Mouse (Mus musculus) layer of hippocampus, adult 8-10 months (tissue): ENCODE results near the gene Gsn. TPM values are rescaled to one million over a fixed set of nuclear protein-coding genes. Genes with fewer than 3 reads are reported as not detected.

ENCODE experiments used
- DNase-seq, 2 experiments: peaks; one replicate each; pipeline ENCODE4 v3.0.0; 2022; ENCODE audit warnings: low spot score in 2 of 2
- total RNA-seq, 4 experiments: library from RNA; stranded (reverse); gene quantifications; 2 replicates each; pipeline ENCODE4 v1.2.4; 2022

Gene Gsn
- total RNA-seq, 4 experiments from 2014 or later = 41.3 to 77.4 (median 60.0) TPM

- DNase-seq = no peak
Observed at GRCm38 (mm10) chr2:35278371-35279210, 22.4 kb downstream of the Gsn start.

GRCm38 (mm10) chr2:35280001-35280400, 23.8 kb downstream of the Gsn start:
- no peak for DNase-seq

GRCm38 (mm10) chr2:35282214-35282613, 26.0 kb downstream of the Gsn start:
- DNase-seq = no peak

DNA sequence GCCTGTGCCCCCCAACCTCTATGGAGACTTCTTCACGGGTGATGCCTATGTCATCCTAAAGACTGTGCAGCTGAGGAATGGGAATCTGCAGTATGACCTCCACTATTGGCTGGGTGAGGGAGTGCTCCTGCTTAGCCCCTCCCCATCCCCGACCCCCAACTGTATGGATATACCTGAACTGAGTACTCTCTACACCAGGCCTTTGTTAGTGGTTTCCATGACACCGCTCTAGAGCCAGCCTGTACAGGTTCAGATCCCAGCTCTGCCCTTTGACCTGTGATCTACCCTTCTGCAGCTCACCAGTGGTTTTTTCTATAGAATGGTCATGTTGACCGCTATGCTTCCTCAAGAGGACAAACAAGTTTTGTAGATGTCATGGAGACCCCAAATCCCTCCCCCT, 27.8 kb downstream of the Gsn start:
- DNase-seq = no peak

DNA sequence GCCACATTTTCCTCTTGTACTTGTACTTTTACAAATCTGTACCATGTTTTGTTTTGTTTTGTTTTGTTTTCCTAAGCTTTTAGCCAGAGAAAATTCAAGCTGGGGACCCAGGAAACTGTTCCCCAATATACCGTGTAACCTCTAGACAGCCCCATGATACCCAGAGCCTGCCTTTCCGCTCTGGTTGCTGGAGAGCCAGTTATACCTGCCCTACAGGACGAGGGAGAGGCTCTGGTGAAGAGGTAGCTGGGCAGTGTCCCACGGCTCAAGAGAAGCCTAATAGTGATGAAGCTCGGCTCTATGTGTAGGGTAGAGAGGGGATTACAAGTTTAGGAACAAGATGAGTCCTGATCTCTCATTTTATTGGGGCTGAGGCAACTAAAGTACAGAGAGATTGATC, 29.0 kb downstream of the Gsn start:
- no peak for DNase-seq

- DNase-seq = no peak
Observed at GRCm38 (mm10) chr2:35287017-35287620, 30.9 kb downstream of the Gsn start.

DNA sequence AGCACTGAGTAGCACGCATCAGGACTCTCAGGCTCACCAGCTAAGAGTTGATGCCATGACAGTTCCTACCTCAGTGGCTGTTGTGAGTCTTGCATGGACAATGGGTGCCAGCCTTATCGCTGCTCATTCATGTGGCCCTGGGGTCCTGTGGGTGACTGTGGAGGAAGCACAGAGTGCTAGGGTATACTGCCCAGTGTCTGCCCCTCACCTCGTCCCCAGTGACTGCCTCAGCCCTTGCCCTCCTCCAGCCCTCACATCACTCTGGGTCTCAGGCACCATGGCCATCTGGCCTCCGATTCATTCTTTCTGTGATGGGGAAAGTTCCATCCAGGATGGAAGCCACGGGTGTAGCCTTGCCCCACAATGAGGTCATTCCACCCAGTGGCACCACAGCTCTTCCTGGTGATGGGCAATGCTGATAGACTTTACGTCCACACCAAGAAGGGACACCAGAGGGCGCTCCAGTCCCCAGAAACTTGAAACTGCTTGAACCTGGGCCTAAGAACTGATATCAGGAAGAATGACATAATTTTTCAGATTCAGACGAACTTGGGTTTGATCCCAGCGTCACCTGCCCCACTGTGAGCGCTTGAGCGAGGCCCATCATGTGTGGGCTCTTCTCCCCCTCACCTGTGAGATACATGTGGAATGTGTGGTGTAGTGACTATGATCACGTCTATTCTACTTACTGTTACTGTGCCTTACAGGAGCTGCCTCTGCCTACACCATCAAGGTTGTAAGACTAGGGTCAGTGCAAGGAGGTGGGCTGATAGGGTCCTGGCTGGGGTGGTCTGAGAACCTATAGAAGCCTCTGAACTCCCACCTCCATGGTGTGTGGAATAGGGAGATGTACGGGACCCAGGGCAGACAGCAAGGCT, 32.8 kb downstream of the Gsn start:
- DNase-seq = peak; percentile 63 to 87

GRCm38 (mm10) chr2:35291856-35292255, 35.7 kb downstream of the Gsn start:
- peak in 1 of 2 experiments; percentile 46 for DNase-seq

DNA sequence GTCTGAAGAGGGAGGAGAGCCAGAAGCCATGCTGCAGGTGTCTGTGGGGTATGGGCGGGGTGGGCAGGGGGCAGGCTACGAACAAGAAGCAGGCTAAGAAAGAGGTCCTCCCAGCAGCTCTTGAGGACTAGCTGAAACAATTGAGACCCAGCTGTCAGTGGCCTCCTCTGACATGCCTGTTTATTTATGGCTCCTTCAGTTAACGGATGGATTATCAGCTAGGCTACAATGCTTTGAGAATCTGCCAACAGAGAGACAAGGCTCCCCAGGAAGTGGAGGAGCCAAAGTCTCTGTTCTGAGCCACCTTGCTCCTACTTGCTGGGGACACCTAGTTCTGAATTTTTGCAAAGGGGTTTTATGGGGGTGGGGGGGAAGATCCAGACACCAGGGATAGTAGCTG, 36.5 kb downstream of the Gsn start:
- DNase-seq = no peak

GRCm38 (mm10) chr2:35293291-35293690, 37.1 kb downstream of the Gsn start:
- no peak for DNase-seq

DNA sequence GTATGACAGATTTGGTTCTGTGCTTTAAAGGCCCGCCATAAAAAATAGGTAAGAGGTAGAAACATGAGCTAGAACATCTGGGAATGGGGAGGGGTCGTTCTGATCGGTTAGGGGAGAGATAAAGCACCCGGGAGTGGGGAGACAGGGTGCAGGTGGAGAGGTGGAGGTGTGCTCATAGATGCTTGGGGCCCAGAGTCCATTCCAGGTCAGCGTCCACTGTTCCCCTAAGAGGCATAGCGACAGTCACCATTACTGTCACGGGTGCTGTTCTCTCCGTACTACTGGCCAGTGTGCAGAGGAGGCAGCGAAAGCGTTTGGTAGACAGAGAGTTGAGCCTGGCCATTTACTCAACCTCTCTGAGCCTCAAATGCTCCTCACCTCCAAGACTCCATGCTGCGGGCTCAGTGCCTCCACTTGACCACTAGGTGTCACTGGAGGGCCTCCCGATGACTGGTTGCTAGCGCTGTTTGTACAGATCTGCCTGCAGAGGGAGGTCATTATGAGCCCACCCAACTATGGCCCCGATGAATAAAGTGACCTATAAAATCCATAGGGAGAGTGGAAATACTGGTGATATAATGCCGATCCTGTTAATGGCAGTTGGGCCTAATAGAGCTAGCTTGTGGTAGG, 41.6 kb downstream of the Gsn start:
- peak; percentile 54 to 76 for DNase-seq

DNA sequence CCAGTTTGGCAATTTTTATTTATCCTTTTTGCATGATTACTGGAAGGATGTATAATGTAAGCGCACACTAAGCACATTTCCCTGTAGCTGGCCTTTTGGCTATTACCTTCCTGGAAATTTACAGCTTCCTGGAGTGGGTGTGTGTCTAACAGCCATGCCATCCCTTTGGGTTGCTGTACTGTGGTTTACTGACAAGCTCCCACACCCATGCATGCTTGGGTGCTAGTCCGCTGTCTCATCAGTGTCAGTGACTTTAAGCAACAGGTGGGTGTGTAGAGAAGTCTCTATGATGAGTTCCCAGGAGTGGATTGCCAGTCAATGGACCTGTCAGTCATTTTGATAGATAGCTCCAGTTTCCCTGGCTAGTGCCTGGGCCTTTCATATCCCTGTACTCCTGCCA, 43.3 kb downstream of the Gsn start:
- DNase-seq = no peak

DNA sequence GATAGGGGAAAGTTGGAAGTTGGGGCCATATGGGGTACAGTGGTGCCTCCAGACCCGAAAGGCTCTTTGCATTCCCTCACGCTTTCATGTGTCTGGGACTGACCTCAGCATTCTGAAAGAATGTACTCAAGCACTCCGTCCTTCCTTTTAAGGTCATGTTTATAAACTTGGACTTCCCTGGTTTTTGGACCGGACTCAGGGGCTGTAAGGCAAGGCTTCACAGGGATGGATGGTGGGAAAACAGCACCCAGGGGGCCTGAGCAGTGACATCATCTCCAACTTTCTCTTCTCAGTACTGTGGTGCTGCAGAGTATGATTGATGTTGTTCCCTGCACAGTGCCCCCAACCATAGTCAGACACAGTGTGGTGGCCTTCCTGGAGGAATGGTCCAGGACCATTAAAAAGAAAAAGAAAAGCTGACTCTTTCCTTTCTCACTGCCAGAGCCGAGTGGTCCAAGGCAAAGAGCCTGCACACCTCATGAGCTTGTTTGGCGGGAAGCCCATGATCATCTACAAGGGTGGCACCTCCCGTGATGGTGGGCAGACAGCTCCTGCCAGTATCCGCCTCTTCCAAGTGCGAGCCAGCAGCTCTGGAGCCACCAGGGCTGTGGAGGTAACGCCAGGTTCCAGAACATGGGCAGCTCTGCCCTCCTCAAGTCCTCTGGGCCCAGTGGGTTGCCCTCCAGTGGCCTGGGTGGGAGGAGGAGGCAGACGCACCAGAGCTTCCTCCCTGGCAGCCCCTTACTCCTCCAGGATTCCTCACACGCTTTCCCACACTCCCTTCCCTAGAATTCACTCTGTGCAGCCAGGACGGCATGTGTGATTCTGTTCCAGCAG, 46.1 kb downstream of the Gsn start:
- DNase-seq = no peak

GRCm38 (mm10) chr2:35308166-35308565, 52.0 kb downstream of the Gsn start:
- DNase-seq = no peak

- DNase-seq = no peak
Observed at GRCm38 (mm10) chr2:35309906-35310493, 53.8 kb downstream of the Gsn start.

GRCm38 (mm10) chr2:35314300-35314699, 58.1 kb downstream of the Gsn start:
- no peak for DNase-seq

- DNase-seq = no peak
Observed at GRCm38 (mm10) chr2:35317604-35318003, 61.4 kb downstream of the Gsn start.

GRCm38 (mm10) chr2:35318405-35318804, 62.2 kb downstream of the Gsn start:
- no peak for DNase-seq

GRCm38 (mm10) chr2:35320399-35320798, 64.2 kb downstream of the Gsn start:
- no peak for DNase-seq
